Mouse (Mus musculus) heart, postnatal 4 days (tissue): ENCODE data around the gene Rbms3. TPM values are rescaled to one million over a fixed set of nuclear protein-coding genes. Genes with fewer than 3 reads are reported as not detected.
A peak's percentile ranks its signal among the peaks of the same experiment; 100 is the strongest.

Experiments used
- DNase-seq: peaks from one replicate; pipeline ENCODE4 v3.0.0; 2021
- total RNA-seq, 2 experiments: library from RNA; stranded (reverse); gene quantifications; 2 replicates each; pipeline ENCODE4 v1.2.3; 2021

The Rbms3 gene
- total RNA-seq, 2 experiments from 2014 or later = 34.4 to 37.0 TPM

GRCm38 (mm10) chr9:117251521-117252368 is 378.0 kb downstream of the Rbms3 start:
- peak; percentile 57 for DNase-seq

DNA sequence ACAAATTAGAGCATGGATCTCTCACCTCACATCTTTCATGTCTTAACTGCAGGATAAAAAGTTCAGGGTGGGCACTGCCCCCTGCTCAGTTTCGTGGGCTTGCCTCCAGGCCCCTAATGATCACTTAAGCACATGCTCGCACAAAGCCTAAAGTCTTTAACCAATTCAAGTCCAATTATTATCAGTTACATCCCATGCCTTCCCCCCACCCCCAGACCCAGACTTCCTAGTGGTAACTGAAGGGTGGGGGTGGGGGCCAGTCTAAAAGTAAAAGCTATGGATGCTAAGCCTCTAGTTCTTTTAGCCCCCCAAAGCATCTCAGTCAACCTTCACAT is 378.9 kb downstream of the Rbms3 start:
- DNase-seq = no peak

DNA sequence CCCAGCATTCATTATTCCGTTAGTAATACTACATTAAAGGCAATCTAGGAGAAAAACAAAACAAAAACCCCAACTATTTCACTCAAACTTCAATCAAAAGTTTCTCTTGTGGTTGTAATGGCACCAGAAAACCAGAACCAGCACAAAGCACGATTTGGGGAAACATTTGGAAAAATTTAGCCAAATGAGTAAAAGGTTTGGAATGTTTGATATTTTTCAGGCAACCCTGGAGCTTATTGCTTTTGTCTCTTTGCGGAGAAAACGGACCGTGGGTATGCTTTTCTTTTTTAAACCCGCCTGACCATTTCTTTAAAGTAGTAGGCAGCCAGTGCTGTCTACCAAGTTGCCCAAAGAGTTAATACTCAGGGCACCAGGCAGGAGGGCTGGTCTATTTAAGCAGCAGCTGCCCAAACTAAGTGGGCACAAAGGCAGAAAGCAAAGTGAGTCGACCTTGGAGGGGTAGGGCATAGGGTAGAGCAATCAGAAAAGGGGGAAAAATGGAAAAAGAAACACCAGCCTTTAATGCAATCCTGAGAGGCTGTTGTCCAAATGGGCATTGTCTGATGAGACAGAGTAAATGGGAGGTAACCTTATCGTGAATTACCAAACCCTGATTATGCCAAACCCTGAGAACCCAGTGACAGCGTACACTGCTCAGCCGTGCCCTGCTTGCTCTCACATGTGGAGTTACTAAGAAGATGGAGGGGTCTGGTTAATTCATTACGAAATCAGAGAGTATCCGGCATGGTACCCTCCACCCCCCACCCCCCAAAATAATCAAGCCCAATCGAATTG is 379.5 kb downstream of the Rbms3 start:
- DNase-seq = no peak

DNA sequence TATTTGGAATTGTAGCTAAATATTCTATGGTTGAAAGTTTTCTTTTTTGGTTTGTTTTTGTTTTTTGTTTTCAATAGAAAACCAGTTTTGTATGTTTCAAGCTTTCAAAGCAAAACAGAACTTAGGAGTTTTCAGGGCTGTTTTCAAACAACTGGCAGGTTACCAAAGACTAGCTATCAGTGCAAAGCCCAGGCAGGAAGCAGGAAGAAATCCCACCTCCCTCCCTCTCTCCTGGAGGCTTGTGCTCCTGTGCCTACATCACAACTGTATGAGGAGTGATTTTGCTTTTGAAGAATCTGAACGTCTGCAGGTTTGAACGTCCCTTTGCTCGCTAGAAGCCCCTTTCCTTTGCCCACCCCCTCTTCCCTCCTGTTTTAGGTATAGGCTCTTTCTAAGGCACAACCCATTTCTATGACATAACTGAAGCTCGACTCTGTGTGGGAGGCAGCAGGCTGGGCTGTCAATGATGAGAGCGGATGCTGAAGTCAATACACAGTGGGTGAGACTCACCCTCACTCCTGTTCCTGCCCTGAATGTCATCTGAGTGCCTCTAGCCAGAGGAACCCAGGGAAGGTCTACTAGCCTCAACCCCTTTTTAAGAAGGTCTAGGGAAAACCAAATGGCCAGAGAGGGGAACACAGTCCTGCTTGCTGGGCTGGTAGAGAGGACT is 382.3 kb downstream of the Rbms3 start:
- no peak for DNase-seq

- DNase-seq = no peak
Measured at GRCm38 (mm10) chr9:117246173-117246572, 383.5 kb downstream of the Rbms3 start.

GRCm38 (mm10) chr9:117243365-117243764 is 386.3 kb downstream of the Rbms3 start:
- DNase-seq = no peak

GRCm38 (mm10) chr9:117234726-117235075 is 395.0 kb downstream of the Rbms3 start:
- no peak for DNase-seq

GRCm38 (mm10) chr9:117234065-117234725 is 395.5 kb downstream of the Rbms3 start:
- DNase-seq = no peak

DNA sequence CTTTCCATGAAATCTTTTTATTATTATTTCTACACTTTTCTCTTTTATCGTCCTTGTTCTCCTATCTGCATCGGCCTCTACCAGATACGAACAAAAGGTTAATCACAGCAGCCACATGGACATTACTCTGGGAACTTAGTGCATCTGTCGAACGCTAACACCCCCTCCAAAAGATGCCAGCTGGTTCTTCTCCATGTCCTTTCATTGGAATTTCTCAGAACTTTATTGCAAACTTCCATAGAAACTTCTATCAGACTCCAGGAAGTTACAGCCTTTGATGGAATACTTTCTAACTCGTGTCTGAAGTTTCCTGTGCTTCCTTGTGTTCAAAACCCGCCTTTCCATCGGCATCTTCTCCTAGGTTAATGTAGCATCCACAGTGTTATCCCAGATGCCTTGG is 407.0 kb downstream of the Rbms3 start:
- DNase-seq = no peak

DNA sequence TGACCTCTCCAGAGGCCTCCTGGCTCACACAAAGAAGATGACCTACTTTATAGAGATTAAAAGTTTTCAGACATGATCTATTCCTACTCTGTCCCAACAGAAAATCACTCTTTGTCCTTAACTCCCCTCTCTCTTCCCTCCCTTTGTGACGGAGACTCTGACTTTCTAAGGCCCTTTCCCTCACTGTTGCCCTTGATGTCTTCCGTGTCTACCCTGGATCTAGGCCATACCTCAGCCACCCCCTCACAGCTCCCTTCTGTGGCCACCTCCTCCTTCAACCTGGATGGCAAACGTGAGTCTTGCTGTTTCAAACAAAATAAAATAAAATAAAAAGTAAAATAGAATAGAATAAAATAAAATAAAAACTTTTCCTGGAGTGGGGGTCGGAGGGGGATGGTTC is 408.2 kb downstream of the Rbms3 start:
- no peak for DNase-seq

- no peak for DNase-seq
Measured at GRCm38 (mm10) chr9:117216026-117216755, 413.5 kb downstream of the Rbms3 start.

DNA sequence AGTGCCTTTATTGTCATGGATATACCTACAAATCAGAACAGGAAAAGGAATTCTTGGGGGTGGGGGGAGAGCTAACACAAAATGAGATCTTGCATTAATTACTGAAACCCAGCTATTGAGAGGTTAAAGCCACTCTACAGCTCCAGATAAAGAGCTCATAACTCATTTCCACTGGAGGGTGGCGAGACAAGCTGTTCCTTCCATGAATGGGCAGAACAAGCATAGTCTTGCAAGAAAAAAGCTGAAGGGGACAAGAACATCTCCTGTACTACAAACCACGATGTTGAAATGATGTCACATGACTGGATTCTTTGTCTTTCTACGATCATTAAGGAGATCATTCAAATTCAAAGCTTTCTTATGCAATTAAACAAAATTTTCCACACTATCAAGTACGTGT is 417.7 kb downstream of the Rbms3 start:
- no peak for DNase-seq

DNA sequence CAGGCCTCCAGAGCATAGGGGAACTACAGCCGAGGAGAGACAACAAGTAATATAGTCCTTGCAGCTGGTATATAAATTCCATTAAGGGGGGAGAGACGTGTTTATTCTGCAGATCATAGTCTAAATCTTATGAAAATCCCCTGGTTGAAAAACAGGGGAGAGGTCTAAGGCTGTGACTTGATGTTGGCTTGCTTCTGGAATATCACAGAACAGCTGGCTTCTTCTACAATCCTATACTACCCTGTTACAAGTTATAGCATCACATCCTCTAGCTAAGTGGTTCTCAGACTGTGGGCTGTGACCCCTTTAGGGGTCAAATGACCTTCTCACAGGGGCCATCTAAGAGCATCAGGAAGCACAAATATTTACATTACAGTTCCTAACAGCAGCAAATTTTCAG is 419.4 kb downstream of the Rbms3 start:
- DNase-seq = no peak

- DNase-seq = no peak
Measured at GRCm38 (mm10) chr9:117205395-117205794, 424.3 kb downstream of the Rbms3 start.

GRCm38 (mm10) chr9:117200067-117200658 is 429.6 kb downstream of the Rbms3 start:
- DNase-seq = no peak

- DNase-seq = no peak
Measured at GRCm38 (mm10) chr9:117197531-117197930, 432.2 kb downstream of the Rbms3 start.

- DNase-seq = peak; percentile 82
Measured at GRCm38 (mm10) chr9:117192565-117193540, 436.9 kb downstream of the Rbms3 start.

DNA sequence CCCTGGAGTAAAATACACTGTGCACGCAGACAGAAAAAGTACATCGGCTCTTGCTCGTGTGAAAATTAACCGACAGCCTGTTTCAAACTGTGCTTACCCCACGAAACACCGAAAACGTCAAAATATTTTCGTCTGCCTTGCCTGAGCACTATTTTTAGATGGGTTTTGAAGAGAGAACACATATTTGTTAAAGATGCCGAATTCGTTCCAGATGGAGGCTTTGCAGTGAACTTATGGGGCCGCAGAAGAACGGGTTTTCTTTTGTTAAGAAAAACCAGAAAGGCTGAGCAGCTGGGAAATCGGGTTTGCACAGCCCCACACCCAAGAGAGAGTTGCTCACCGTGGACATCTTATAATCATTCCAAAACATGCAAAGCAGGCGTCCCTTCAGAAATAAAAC is 437.6 kb downstream of the Rbms3 start:
- no peak for DNase-seq

- DNase-seq = no peak
Measured at GRCm38 (mm10) chr9:117188406-117188805, 441.3 kb downstream of the Rbms3 start.
